Mouse (Mus musculus) hindbrain, embryonic 10.5 days (tissue): ENCODE data around the gene Alox12b. TPM values are rescaled to one million over a fixed set of nuclear protein-coding genes. Genes with fewer than 3 reads are reported as not detected.

Experiments
- DNase-seq: peaks from one replicate; pipeline ENCODE4 v3.0.0-alpha.2; 2017; ENCODE audit warnings: low spot score
- H3K27ac ChIP-seq: fragments of 300-500 bp; sonication (generic); 2 replicates; pipeline ENCODE4 v1.5.1; 2016; ENCODE audit warnings: mild to moderate bottlenecking, moderate library complexity
- H3K27me3 ChIP-seq: fragments of 300-500 bp; sonication (generic); 2 replicates; pipeline ENCODE4 v1.6.1; 2016; ENCODE audit warnings: mild to moderate bottlenecking; ENCODE audit not compliant: poor library complexity, insufficient read depth, severe bottlenecking
- H3K36me3 ChIP-seq: fragments of 300-500 bp; sonication (generic); 2 replicates; pipeline ENCODE4 v1.6.1; 2016; ENCODE audit warnings: mild to moderate bottlenecking, moderate library complexity
- H3K4me1 ChIP-seq: fragments of 300-500 bp; sonication (generic); replicated peaks from 2 replicates; pipeline ENCODE4 v1.6.1; 2016; ENCODE audit warnings: mild to moderate bottlenecking
- H3K4me3 ChIP-seq: fragments of 300-500 bp; sonication (generic); 2 replicates; pipeline ENCODE4 v1.5.1; 2016; ENCODE audit warnings: mild to moderate bottlenecking, moderate library complexity
- H3K9me3 ChIP-seq: fragments of 300-500 bp; sonication (generic); 2 replicates; pipeline ENCODE4 v1.6.1; 2016; ENCODE audit warnings: mild to moderate bottlenecking, moderate library complexity
- WGBS: fragments of 180-500 bp; shearing (Covaris S2); methylation state at CpG from one replicate; pipeline ENCODE4 v1.1.7; 2016; 5-methylcytosine and 5-hydroxymethylcytosine counted together
- polyA plus RNA-seq: library from polyadenylated mRNA; unstranded; fragments of >200 nt; fragmentation: Nextera tagmentation; extraction: Ambion mirVana; gene quantifications from 2 replicates; pipeline ENCODE4 v1.2.1, GENCODE M21; 2016

Gene Alox12b
- polyA plus RNA-seq = not detected in 2 replicates

- H3K4me1 ChIP-seq = peaks cover 13% of the 10 kb centered on the region
- peak within 1 kb of the TSS; percentile 35 for H3K4me3 ChIP-seq
- peaks cover 64% of the 10 kb centered on the region for H3K27me3 ChIP-seq
- H3K36me3 ChIP-seq = no peaks in the 10 kb centered on the region
- peak; percentile 62 for DNase-seq
- no peaks in the 10 kb centered on the region for H3K9me3 ChIP-seq
- H3K27ac ChIP-seq = no peak within 1 kb of the TSS
- WGBS = 4% methylated on average over 18 of the region's 18 CpGs
Measured at GRCm38 (mm10) chr11:69156800-69157199, at the start of gene Alox12b. TSS of gene Alox12b (plus strand) at chr11:69156989.

- Histone ChIP-seq H3K4me3 (no peak overlapping the region), H3K4me1 (peaks cover 23% of the 10 kb centered on the region), H3K27me3 (peaks cover 13% of the 10 kb centered on the region), H3K27ac (no peak overlapping the region), H3K9me3 (no peaks in the 10 kb centered on the region), H3K36me3 (peaks cover 70% of the 10 kb centered on the region)
- no peak for DNase-seq
- 90% methylated on average over 11 of the region's 11 CpGs for WGBS
Measured at GRCm38 (mm10) chr11:69107676-69108075, 49.1 kb upstream of the Alox12b start.

GRCm38 (mm10) chr11:69108223-69108622 lies 48.6 kb upstream of the Alox12b start:
- Histone ChIP-seq H3K4me1 (peaks cover 23% of the 10 kb centered on the region), H3K36me3 (peaks cover 64% of the 10 kb centered on the region), H3K9me3 (no peaks in the 10 kb centered on the region), H3K4me3 (no peak overlapping the region), H3K27ac (no peak overlapping the region), H3K27me3 (peaks cover 19% of the 10 kb centered on the region)
- WGBS = 92% methylated on average over 9 of the region's 9 CpGs
- DNase-seq = no peak

GRCm38 (mm10) chr11:69109032-69109900 lies 47.5 kb upstream of the Alox12b start:
- Histone ChIP-seq H3K27ac (no peak overlapping the region), H3K27me3 (peaks cover 28% of the 10 kb centered on the region), H3K4me1 (peaks cover 23% of the 10 kb centered on the region), H3K4me3 (peak overlapping the region; percentile 59), H3K9me3 (no peaks in the 10 kb centered on the region), H3K36me3 (peaks cover 54% of the 10 kb centered on the region)
- DNase-seq = no peak
- WGBS = 82% methylated on average over 13 of the region's 13 CpGs

- peak overlapping the region; percentile 50; the same call in 1 of the 2 replicates for H3K27ac ChIP-seq
- WGBS = under 1% methylated on average over 30 of the region's 30 CpGs
- H3K9me3 ChIP-seq = no peaks in the 10 kb centered on the region
- DNase-seq = peak; percentile 96
- H3K4me3 ChIP-seq = peak overlapping the region; percentile 59
- H3K36me3 ChIP-seq = peaks cover 42% of the 10 kb centered on the region
- peaks cover 40% of the 10 kb centered on the region for H3K27me3 ChIP-seq
- peaks cover 21% of the 10 kb centered on the region for H3K4me1 ChIP-seq
Measured at GRCm38 (mm10) chr11:69110319-69111046, 46.3 kb upstream of the Alox12b start.

GRCm38 (mm10) chr11:69111051-69111810 lies 45.6 kb upstream of the Alox12b start:
- H3K27me3 ChIP-seq = peaks cover 47% of the 10 kb centered on the region
- 7% methylated on average over 21 of the region's 21 CpGs for WGBS
- peaks cover 21% of the 10 kb centered on the region for H3K4me1 ChIP-seq
- DNase-seq = no peak
- H3K9me3 ChIP-seq = no peaks in the 10 kb centered on the region
- peak overlapping the region; percentile 59 for H3K4me3 ChIP-seq
- peaks cover 34% of the 10 kb centered on the region for H3K36me3 ChIP-seq
- peak overlapping the region; percentile 50; the same call in 1 of the 2 replicates for H3K27ac ChIP-seq

- Histone ChIP-seq H3K4me3 (peak overlapping the region; percentile 59), H3K27ac (0 out of 2 replicates have a peak overlapping the region, but pooled peaks have one; percentile 50), H3K9me3 (no peaks in the 10 kb centered on the region), H3K36me3 (peaks cover 28% of the 10 kb centered on the region), H3K4me1 (peaks cover 23% of the 10 kb centered on the region), H3K27me3 (peaks cover 54% of the 10 kb centered on the region)
- 63% methylated on average over 4 of the region's 4 CpGs for WGBS
- no peak for DNase-seq
Measured at GRCm38 (mm10) chr11:69111865-69112264, 44.9 kb upstream of the Alox12b start.

GRCm38 (mm10) chr11:69114018-69114417 lies 42.8 kb upstream of the Alox12b start:
- no peak for DNase-seq
- Histone ChIP-seq H3K27ac (no peak overlapping the region), H3K4me3 (no peak overlapping the region), H3K4me1 (peaks cover 42% of the 10 kb centered on the region), H3K36me3 (peaks cover 7% of the 10 kb centered on the region), H3K9me3 (no peaks in the 10 kb centered on the region), H3K27me3 (peaks cover 59% of the 10 kb centered on the region)
- 78% methylated on average over 3 of the region's 3 CpGs for WGBS

GRCm38 (mm10) chr11:69114621-69115020 lies 42.2 kb upstream of the Alox12b start:
- Histone ChIP-seq H3K27me3 (peaks cover 65% of the 10 kb centered on the region), H3K4me3 (no peak overlapping the region)
- WGBS = 85% methylated on average over 3 of the region's 3 CpGs

GRCm38 (mm10) chr11:69116843-69117242 lies 39.9 kb upstream of the Alox12b start:
- WGBS = 55% methylated on average over 5 of the region's 5 CpGs
- no peak for DNase-seq
- no peaks in the 10 kb centered on the region for H3K9me3 ChIP-seq
- peak overlapping the region; percentile 92; the same call in 1 of the 2 replicates for H3K4me3 ChIP-seq
- no peak overlapping the region for H3K27ac ChIP-seq
- peaks cover 55% of the 10 kb centered on the region for H3K4me1 ChIP-seq
- peaks cover 81% of the 10 kb centered on the region for H3K27me3 ChIP-seq
- H3K36me3 ChIP-seq = no peaks in the 10 kb centered on the region

More at GRCm38 (mm10) chr11:69114621-69115020, 42.2 kb upstream of the Alox12b start:
- no peak overlapping the region for H3K27ac ChIP-seq
- H3K36me3 ChIP-seq = peaks cover under 1% of the 10 kb centered on the region; the same call in 1 of the 2 replicates
- H3K9me3 ChIP-seq = no peaks in the 10 kb centered on the region
- no peak for DNase-seq
- peaks cover 43% of the 10 kb centered on the region for H3K4me1 ChIP-seq

GRCm38 (mm10) chr11:69117737-69118695 lies 38.8 kb upstream of the Alox12b start:
- H3K4me3 ChIP-seq = peak overlapping the region; percentile 92
- under 1% methylated on average over 45 of the region's 45 CpGs for WGBS
- peaks cover 61% of the 10 kb centered on the region for H3K4me1 ChIP-seq
- no peaks in the 10 kb centered on the region for H3K36me3 ChIP-seq
- no peaks in the 10 kb centered on the region for H3K9me3 ChIP-seq
- peak; percentile 71 for DNase-seq
- peak overlapping the region; percentile 82 for H3K27ac ChIP-seq
- peaks cover 74% of the 10 kb centered on the region for H3K27me3 ChIP-seq
